Mouse (Mus musculus) cerebellum, adult 2 months (tissue): ENCODE results near the gene Cyp39a1.

ENCODE experiments used
- CTCF ChIP-seq: fragments of 200-500 bp; IDR thresholded peaks from 2 replicates; pipeline ENCODE4 v1.5.1; 2011; ENCODE audit warnings: low read depth, mild to moderate bottlenecking, control low read depth, low read length, moderate library complexity, borderline replicate concordance; ENCODE audit not compliant: insufficient read depth
- POLR2A ChIP-seq: fragments of 200-500 bp; IDR thresholded peaks from 2 replicates; pipeline ENCODE4 v1.6.1; 2011; ENCODE audit warnings: low read length, control low read depth, borderline replicate concordance; ENCODE audit not compliant: insufficient read depth

DNA sequence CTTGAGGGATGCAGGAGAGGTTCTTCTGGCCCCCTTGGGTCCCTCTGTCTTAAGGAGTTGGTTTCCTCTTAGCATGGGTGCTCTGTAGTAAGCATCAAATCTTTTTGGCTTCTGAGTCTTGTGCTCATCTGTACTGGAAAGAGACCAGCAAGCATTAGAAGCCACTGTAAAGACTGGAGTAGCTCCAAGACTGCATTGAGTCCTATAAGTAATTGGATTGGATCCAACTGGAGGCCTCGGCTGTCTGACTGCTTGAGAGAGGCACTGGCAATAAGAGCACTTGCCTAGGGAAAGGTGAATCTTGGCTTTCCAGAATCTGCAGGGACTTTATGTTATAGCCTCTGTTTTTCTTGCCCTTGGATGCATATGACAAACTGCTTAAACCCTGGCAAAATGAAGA lies 85.6 kb downstream of the Cyp39a1 start:
- TF ChIP-seq CTCF (no peak), POLR2A (no peak)
